Mouse (Mus musculus) adrenal gland, adult (tissue): ENCODE results near the gene Nras.

Experiments used
- DNase-seq, 2 experiments: peaks; one replicate each; pipeline ENCODE4 v3.0.0; 2022 to 2023; ENCODE audit warnings: low spot score in 1 of 2; ENCODE audit not compliant: inconsistent age in 2 of 2

The Nras gene

GRCm38 (mm10) chr3:103058207-103059157 lies at the start of gene Nras:
Nras (plus strand) TSS chr3:103058285.
- peak; percentile 96 to 98 for DNase-seq

GRCm38 (mm10) chr3:103017350-103017749 lies 40.7 kb upstream of the Nras start:
- DNase-seq = no peak

GRCm38 (mm10) chr3:103019462-103019861 lies 38.6 kb upstream of the Nras start:
- peak in 1 of 2 experiments; percentile 56 for DNase-seq

GRCm38 (mm10) chr3:103020249-103020942 lies 37.7 kb upstream of the Nras start, which contains the start of gene Csde1:
Csde1 (plus strand) TSS chr3:103020426.
- peak; percentile 99 for DNase-seq

- DNase-seq = peak; percentile 94 to 97
These were observed 37.0 kb upstream of the Nras start for GRCm38 (mm10) chr3:103020943-103021638.

- no peak for DNase-seq
These were observed 31.9 kb upstream of the Nras start for GRCm38 (mm10) chr3:103026174-103026573.

- DNase-seq = no peak
These were observed 17.8 kb upstream of the Nras start for GRCm38 (mm10) chr3:103040285-103040684.

- DNase-seq = no peak
These were observed 17.2 kb upstream of the Nras start for GRCm38 (mm10) chr3:103040861-103041379.

- DNase-seq = no peak
These were observed 2.0 kb upstream of the Nras start for GRCm38 (mm10) chr3:103056016-103056595.

GRCm38 (mm10) chr3:103057752-103058151 lies 333 bp upstream of the Nras start:
- no peak for DNase-seq

GRCm38 (mm10) chr3:103066927-103067326 lies 8.8 kb downstream of the Nras start:
- DNase-seq = no peak

- no peak for DNase-seq
These were observed 10.9 kb downstream of the Nras start for GRCm38 (mm10) chr3:103068971-103069370.

- no peak for DNase-seq
These were observed 15.7 kb downstream of the Nras start, which contains the start of gene Ampd1 for GRCm38 (mm10) chr3:103073771-103074170. Ampd1 (plus strand) TSS chr3:103074014.

GRCm38 (mm10) chr3:103075871-103076270 lies 17.8 kb downstream of the Nras start:
- no peak for DNase-seq

- DNase-seq = no peak
These were observed 18.4 kb downstream of the Nras start for GRCm38 (mm10) chr3:103076476-103076875.

GRCm38 (mm10) chr3:103079301-103079700 lies 21.2 kb downstream of the Nras start:
- no peak for DNase-seq

GRCm38 (mm10) chr3:103081051-103081450 lies 23.0 kb downstream of the Nras start:
- DNase-seq = no peak

GRCm38 (mm10) chr3:103081861-103082453 lies 23.9 kb downstream of the Nras start:
- no peak for DNase-seq

GRCm38 (mm10) chr3:103082761-103083160 lies 24.7 kb downstream of the Nras start:
- DNase-seq = no peak

- no peak for DNase-seq
These were observed 27.9 kb downstream of the Nras start for GRCm38 (mm10) chr3:103085986-103086385.
